Mouse (Mus musculus) kidney, adult 2 months (tissue): ENCODE measurements around the gene Prm2.

Experiments used
- CTCF ChIP-seq: fragments of 200-500 bp; conservative IDR thresholded peaks from 2 replicates; pipeline ENCODE4 v1.5.1; 2011; ENCODE audit warnings: low read depth, mild to moderate bottlenecking, control low read depth, low read length, moderate library complexity, mixed read lengths; ENCODE audit not compliant: insufficient read depth, insufficient read length
- POLR2A ChIP-seq: fragments of 200-500 bp; IDR thresholded peaks from one replicate; pipeline ENCODE4 v1.6.1; 2011; ENCODE audit warnings: low read depth, low read length, control low read depth

GRCm38 (mm10) chr16:10787548-10788058, 8.3 kb downstream of the Prm2 start:
- TF ChIP-seq CTCF: no peak
- no peak for TF ChIP-seq POLR2A
